In the genomic region with DNA sequence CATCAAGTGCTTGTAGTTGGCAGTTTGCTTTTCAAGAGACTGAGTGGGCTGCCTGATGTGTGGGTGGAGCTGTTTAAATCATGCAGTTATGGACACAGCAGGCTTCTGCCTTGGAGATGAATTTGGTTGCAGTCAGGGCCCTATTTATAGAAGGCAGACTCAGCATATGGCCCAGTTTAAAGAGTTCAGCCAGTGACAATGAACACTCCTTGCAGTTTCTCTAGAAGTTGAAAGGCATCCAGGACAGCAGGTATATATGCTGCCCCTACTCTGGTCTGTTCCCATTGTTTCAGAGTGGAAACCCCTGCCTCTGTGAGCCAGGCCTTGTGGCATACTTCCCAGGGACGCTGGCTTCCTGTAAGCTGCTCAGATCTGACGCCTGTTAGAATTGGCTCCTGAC, we compare ENCODE assay signal across 10 mouse cellular contexts.
DNase-seq lines count a peak whose midpoint lies in the region; ATAC-seq and TF ChIP-seq lines count a peak whose summit lies in the region.
"Had no signal": no experiment of that assay in that cellular context is flagged by ENCODE, and none has a peak within 500 bp of the region (broad histone marks: within the 10 kb centered on the region; RNA-seq: fewer than 3 reads in every experiment).

No protein-coding gene starts in this region.

- no peaks in the 10 kb centered on the region for H3K9me3 ChIP-seq in midbrain, embryonic 15.5 days
- H3K9me3 ChIP-seq in midbrain, embryonic 14.5 days (ENCODE audit: control insufficient read depth, low read length) = no peaks in the 10 kb centered on the region
- H3K9me3 ChIP-seq: limb, embryonic 12.5 days had no signal

- peak overlapping the region; percentile 39 for H3K27ac ChIP-seq in midbrain, embryonic 15.5 days
- H3K27ac ChIP-seq in midbrain, embryonic 14.5 days (replicated peaks; ENCODE audit: low read depth, low read length) = no peak overlapping the region
- peak overlapping the region; percentile 87 for H3K27ac ChIP-seq in layer of hippocampus, adult 2 months
- H3K27ac ChIP-seq: limb, embryonic 12.5 days had no signal

- H3K4me1 ChIP-seq in midbrain, embryonic 15.5 days = peaks cover 69% of the 10 kb centered on the region
- H3K4me1 ChIP-seq in midbrain, embryonic 14.5 days (ENCODE audit: control insufficient read depth, insufficient read depth, low read length) = peaks cover 65% of the 10 kb centered on the region

- WGBS in midbrain, embryonic 15.5 days = 35% methylated on average over 2 of the region's 2 CpGs
- 44% methylated on average over 2 of the region's 2 CpGs for WGBS in midbrain, embryonic 14.5 days

- DNase-seq in midbrain, embryonic 14.5 days = no peak
- peak; percentile 88 to 90 for DNase-seq in frontal cortex, adult 2 months (ENCODE audit: extremely low spot score in 1 of 2, low spot score in 1 of 2)
- peak; percentile 62 to 82 for DNase-seq in layer of hippocampus, adult 2 months (ENCODE audit: low spot score in 2 of 2)
- peak; percentile 35 for DNase-seq in right cerebral cortex, postnatal 14 days
- no peak for DNase-seq in embryo, embryonic 9.5 days (ENCODE audit: extremely low spot score)
- DNase-seq in urinary bladder, postnatal 25 days (ENCODE audit: low spot score) = no peak
- DNase-seq in adrenal gland, postnatal 4 days (ENCODE audit: low spot score in 2 of 2) = no peak

- H3K4me3 ChIP-seq in midbrain, embryonic 15.5 days = no peak overlapping the region
- H3K4me3 ChIP-seq in midbrain, embryonic 14.5 days (replicated peaks; ENCODE audit: low read depth, low read length) = no peak overlapping the region
- no peak overlapping the region for H3K4me3 ChIP-seq in layer of hippocampus, adult 2 months
- H3K4me3 ChIP-seq: limb, embryonic 12.5 days had no signal

- H3K36me3 ChIP-seq in midbrain, embryonic 15.5 days (replicated peaks) = no peaks in the 10 kb centered on the region
- H3K36me3 ChIP-seq in midbrain, embryonic 14.5 days (ENCODE audit: control insufficient read depth, insufficient read depth, low read length) = no peaks in the 10 kb centered on the region
- H3K36me3 ChIP-seq: limb, embryonic 12.5 days had no signal

- no peak overlapping the region for H3K4me2 ChIP-seq in midbrain, embryonic 15.5 days
- H3K4me2 ChIP-seq in midbrain, embryonic 14.5 days (ENCODE audit: low read length) = no peak overlapping the region
- H3K4me2 ChIP-seq: limb, embryonic 12.5 days had no signal

- no peaks in the 10 kb centered on the region for H3K27me3 ChIP-seq in midbrain, embryonic 15.5 days (replicated peaks)
- no peaks in the 10 kb centered on the region for H3K27me3 ChIP-seq in midbrain, embryonic 14.5 days (ENCODE audit: control insufficient read depth, insufficient read depth, low read length)
- H3K27me3 ChIP-seq: limb, embryonic 12.5 days had no signal

- no peak overlapping the region for H3K9ac ChIP-seq in midbrain, embryonic 15.5 days
- no peak overlapping the region for H3K9ac ChIP-seq in midbrain, embryonic 14.5 days (replicated peaks; ENCODE audit: low read length)
- H3K9ac ChIP-seq: limb, embryonic 12.5 days had no signal

- TF ChIP-seq CTCF in layer of hippocampus, adult 2 months (conservative IDR thresholded peaks at IDR 0.05) = no peak

- ATAC-seq in midbrain, embryonic 15.5 days (replicated peaks) = no peak
- ATAC-seq in midbrain, embryonic 14.5 days (ENCODE audit: low FRiP score, low TSS enrichment) = no peak
- ATAC-seq: Patski had no signal

Comparison
In these comparisons a context has a peak if more than half of its experiments do, and no peak if none do; other contexts are left out.
1. DNase-seq: peak in frontal cortex, adult 2 months (2 of 2), layer of hippocampus, adult 2 months (2 of 2) and right cerebral cortex, postnatal 14 days (single experiment); none in midbrain, embryonic 14.5 days (single experiment), embryo, embryonic 9.5 days (single experiment), urinary bladder, postnatal 25 days (single experiment) and adrenal gland, postnatal 4 days (0 of 2).